Mouse (Mus musculus): ENCODE measurements around the gene Lonrf2. TPM values are rescaled to one million over a fixed set of nuclear protein-coding genes. Genes with fewer than 3 reads are reported as not detected.
A peak's percentile ranks its signal among the peaks of the same experiment; 100 is the strongest.

Lonrf2 gene
- 13.8 and 14.5 TPM in 2 replicates for polyA plus RNA-seq (2015; fragmentation: Nextera tagmentation; extraction: Ambion mirVana)

DNA sequence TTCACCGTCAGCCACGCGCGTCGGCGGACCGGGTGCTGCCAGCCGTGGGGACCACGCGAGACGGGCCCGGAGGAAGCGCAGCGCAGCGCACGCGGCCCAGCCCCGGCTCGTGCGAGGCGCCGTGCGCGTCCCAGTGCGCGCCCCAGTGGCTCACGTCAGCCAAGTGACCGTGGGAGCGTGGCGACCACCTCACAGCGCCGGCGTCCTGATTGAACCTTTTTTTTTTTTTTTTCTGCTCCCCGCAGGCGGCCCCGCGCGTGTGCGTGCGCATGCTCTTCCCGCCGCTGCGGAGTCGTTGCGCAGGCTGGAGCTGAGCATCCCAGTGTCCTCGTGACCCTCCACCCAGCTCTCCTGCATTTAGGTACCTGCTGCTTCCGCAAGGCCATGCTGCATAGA is at the start of gene Lonrf2:
Gene Lonrf2 (minus strand): TSS at position 235 of the 396 bp plus-strand sequence.
- peak within 1 kb of the TSS; percentile 93 for H3K9ac ChIP-seq
- peaks cover 38% of the 10 kb centered on the region for H3K27me3 ChIP-seq
- H3K9me3 ChIP-seq = no peaks in the 10 kb centered on the region
- H3K4me2 ChIP-seq = peak within 1 kb of the TSS; percentile 99
- H3K27ac ChIP-seq (replicated peaks) = peak within 1 kb of the TSS; percentile 98
- H3K4me3 ChIP-seq = peak within 1 kb of the TSS; percentile 76
- H3K4me1 ChIP-seq (replicated peaks) = peaks cover 18% of the 10 kb centered on the region
- under 1% methylated on average over 45 of the region's 47 CpGs for WGBS
- peaks cover 17% of the 10 kb centered on the region; the same call in 1 of the 2 replicates for H3K36me3 ChIP-seq
- ATAC-seq (ENCODE audit: low read depth) = peak; percentile 95

DNA sequence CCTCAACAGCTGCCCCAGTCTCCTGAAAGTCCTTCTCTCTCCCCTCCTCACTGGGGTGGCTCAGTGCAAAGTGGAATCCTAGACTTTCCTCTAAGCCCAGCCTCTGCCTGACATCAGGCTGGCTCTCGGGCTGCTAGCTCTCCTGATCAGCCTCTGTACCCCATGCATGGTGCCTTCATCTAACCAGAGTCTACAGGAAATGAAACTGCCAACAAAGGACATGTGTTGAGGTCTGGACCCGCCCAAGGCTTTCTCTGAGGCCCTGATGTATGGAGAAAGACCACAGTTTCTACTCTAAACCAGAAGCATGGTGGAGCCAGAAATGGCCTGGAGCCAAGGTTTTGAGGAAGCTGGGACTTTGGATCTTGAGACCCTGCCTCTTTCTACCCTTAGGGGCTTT is 49.4 kb upstream of the Lonrf2 start:
- no peak overlapping the region for H3K4me2 ChIP-seq
- H3K36me3 ChIP-seq = peaks cover 49% of the 10 kb centered on the region
- ATAC-seq (ENCODE audit: low read depth) = no peak
- H3K27ac ChIP-seq (replicated peaks) = no peak overlapping the region
- no peaks in the 10 kb centered on the region for H3K4me1 ChIP-seq (replicated peaks)
- no peak overlapping the region for H3K9ac ChIP-seq
- 74% methylated on average over 2 of the region's 2 CpGs for WGBS
- no peak overlapping the region for H3K4me3 ChIP-seq
- H3K27me3 ChIP-seq = no peaks in the 10 kb centered on the region
- H3K9me3 ChIP-seq = no peaks in the 10 kb centered on the region

DNA sequence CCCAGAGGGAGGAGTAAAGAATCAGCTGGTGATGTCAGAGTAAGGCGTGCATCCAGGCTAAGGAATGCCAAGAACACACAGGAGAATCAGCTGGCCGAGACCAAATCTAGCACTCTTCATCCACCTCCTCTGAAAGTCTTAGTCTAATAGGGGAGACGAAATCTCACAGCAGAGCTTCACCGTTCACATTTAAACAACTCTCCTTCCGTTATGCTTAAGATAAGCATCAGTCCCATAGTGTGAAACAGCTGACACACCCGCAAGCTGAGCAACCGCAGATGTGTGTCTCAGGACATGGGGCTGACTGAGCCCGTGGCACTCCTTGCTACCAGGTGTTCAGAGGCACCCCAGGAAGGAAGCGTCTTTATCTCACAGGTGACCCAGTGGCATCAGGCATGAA is 47.3 kb upstream of the Lonrf2 start:
- no peaks in the 10 kb centered on the region for H3K4me1 ChIP-seq (replicated peaks)
- H3K36me3 ChIP-seq = peaks cover 42% of the 10 kb centered on the region
- no peak overlapping the region for H3K9ac ChIP-seq
- H3K9me3 ChIP-seq = no peaks in the 10 kb centered on the region
- no peak overlapping the region for H3K27ac ChIP-seq (replicated peaks)
- no peak overlapping the region for H3K4me2 ChIP-seq
- no peak for ATAC-seq (ENCODE audit: low read depth)
- H3K27me3 ChIP-seq = no peaks in the 10 kb centered on the region
- WGBS = 85% methylated on average over 9 of the region's 9 CpGs
- H3K4me3 ChIP-seq = no peak overlapping the region

DNA sequence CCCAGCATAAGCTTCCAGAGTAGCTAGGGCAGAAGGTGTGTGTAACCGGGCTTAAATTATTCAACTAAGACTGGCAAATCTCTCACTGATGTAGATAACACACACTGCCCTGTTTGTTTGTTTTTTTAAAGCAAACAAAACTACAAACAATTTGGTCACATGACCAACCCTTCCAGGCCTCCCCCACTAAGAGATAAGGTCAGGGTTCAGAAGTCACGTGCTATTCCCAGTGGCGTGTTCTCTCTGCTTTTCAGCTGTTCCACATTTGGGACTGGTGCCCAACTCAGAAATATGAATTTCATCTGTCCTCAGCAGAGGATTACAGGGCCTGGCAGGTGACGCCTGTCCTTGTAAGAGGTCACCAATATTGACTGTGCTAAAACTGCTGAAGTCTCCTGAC is 46.2 kb upstream of the Lonrf2 start:
- H3K27ac ChIP-seq (replicated peaks) = no peak overlapping the region
- WGBS = 93% methylated on average over 4 of the region's 4 CpGs
- H3K9me3 ChIP-seq = no peaks in the 10 kb centered on the region
- H3K4me3 ChIP-seq = no peak overlapping the region
- no peaks in the 10 kb centered on the region for H3K27me3 ChIP-seq
- H3K36me3 ChIP-seq = peaks cover 41% of the 10 kb centered on the region
- no peak overlapping the region for H3K4me2 ChIP-seq
- no peak overlapping the region for H3K9ac ChIP-seq
- H3K4me1 ChIP-seq (replicated peaks) = no peaks in the 10 kb centered on the region
- ATAC-seq (ENCODE audit: low read depth) = no peak

DNA sequence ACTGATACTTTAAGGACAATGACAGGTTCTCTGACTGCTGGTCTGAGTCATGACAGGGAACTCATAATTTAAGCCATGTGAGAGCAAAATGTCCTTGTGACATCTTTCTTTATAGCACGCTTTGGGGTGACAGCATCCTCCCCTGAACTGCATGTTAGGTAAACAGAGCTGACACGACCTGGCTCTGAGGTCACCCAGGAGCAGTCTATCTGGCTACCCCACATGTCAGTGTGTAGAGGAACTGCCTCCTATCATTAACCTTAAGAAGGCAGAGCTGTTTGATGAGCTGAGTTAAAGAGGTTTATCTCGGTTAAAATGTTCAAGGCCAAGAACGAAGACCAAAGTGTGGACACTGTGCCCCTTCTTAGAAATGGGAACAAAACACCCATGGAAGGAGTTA is 44.9 kb upstream of the Lonrf2 start:
- H3K4me3 ChIP-seq = no peak overlapping the region
- H3K4me1 ChIP-seq (replicated peaks) = no peaks in the 10 kb centered on the region
- 81% methylated on average over 4 of the region's 4 CpGs for WGBS
- H3K27ac ChIP-seq (replicated peaks) = no peak overlapping the region
- H3K9me3 ChIP-seq = no peaks in the 10 kb centered on the region
- H3K4me2 ChIP-seq = no peak overlapping the region
- H3K27me3 ChIP-seq = no peaks in the 10 kb centered on the region
- no peak overlapping the region for H3K9ac ChIP-seq
- peaks cover 44% of the 10 kb centered on the region for H3K36me3 ChIP-seq
- ATAC-seq (ENCODE audit: low read depth) = no peak

DNA sequence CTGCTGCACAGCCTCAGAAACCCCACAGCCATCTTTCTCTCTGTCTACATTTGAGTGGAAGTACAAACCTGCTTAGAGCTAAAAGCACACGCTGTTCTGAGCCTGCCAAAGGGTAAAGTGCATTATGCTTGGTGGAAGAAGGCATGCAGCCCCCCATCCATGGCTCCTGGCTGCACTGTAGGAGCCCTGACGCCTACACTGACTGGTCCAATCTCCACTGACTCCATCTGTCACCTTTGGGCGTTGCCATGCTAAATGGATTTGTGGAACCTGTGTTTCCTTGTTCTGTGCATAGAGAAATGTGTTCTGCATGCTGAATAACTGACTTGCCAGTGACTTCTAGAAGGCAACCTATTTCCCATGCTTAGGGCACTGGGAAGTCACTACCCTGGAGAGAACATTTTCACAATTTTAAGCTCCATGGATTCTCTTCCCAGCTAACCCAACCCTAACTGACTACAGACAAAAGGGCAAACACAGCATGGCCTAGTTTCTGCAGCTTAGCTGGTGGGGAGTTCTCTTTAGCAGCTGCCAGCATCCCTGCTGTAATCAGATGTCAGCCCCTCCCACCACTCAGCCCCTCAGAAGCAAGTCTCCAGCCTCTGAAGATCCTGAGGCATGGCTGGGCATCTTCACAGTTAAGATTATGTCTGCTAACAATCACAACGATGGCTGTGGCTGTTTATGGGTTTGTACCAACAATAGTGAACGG is 40.3 kb upstream of the Lonrf2 start:
- no peak for ATAC-seq (ENCODE audit: low read depth)
- Histone ChIP-seq H3K27ac (replicated peaks) (no peak overlapping the region), H3K4me2 (no peak overlapping the region), H3K4me1 (replicated peaks) (no peaks in the 10 kb centered on the region), H3K27me3 (no peaks in the 10 kb centered on the region), H3K4me3 (no peak overlapping the region), H3K9me3 (no peaks in the 10 kb centered on the region), H3K9ac (no peak overlapping the region), H3K36me3 (peaks cover 49% of the 10 kb centered on the region)
- 60% methylated on average over 5 of the region's 5 CpGs for WGBS

DNA sequence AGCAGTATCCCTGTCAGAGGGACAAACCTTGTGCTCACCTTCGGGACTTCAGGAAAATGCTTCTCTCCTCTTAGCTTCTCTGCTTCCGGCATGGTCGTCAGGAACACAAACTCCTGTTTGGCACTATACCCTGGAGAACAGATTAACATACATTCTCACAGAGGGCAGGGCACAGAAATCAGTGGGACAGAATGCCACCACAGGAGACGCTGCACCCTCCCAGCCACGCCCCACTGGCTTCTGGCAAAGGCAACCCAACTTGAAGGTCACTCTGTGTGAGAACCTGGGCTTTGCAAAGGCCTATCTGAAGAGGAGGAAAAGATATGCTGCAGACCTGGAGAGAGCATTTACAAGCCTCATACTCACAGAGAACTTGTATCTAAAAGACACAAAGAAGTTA is 37.4 kb upstream of the Lonrf2 start:
- Histone ChIP-seq H3K9ac (no peak overlapping the region), H3K36me3 (peaks cover 65% of the 10 kb centered on the region), H3K4me3 (no peak overlapping the region), H3K9me3 (no peaks in the 10 kb centered on the region), H3K27ac (replicated peaks) (no peak overlapping the region), H3K4me1 (replicated peaks) (no peaks in the 10 kb centered on the region), H3K4me2 (no peak overlapping the region), H3K27me3 (no peaks in the 10 kb centered on the region)
- 84% methylated on average over 5 of the region's 5 CpGs for WGBS
- no peak for ATAC-seq (ENCODE audit: low read depth)

DNA sequence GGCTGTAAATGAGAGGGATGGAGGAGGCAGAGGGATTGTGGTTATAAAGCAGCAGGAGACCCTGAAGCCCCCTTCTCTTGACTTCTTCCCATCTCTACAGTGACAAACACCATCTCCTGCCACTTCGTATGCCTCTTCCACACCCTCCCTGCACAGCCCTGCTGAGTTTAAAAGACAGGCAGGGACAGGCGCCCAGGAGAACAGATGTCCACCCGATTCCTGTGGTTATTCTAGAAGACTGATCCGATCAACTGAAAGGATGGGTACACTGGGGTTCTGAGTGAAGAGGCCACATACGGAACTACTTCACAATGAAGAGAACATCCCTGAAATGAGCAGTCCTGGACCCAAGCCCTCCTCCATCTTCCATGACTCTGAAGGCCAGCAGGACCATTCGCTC is 35.3 kb upstream of the Lonrf2 start:
- Histone ChIP-seq H3K4me1 (replicated peaks) (no peaks in the 10 kb centered on the region), H3K9me3 (no peaks in the 10 kb centered on the region), H3K4me2 (no peak overlapping the region), H3K27me3 (no peaks in the 10 kb centered on the region), H3K27ac (replicated peaks) (no peak overlapping the region), H3K9ac (no peak overlapping the region), H3K4me3 (no peak overlapping the region), H3K36me3 (peaks cover 82% of the 10 kb centered on the region)
- WGBS = 66% methylated on average over 6 of the region's 6 CpGs
- ATAC-seq (ENCODE audit: low read depth) = no peak

DNA sequence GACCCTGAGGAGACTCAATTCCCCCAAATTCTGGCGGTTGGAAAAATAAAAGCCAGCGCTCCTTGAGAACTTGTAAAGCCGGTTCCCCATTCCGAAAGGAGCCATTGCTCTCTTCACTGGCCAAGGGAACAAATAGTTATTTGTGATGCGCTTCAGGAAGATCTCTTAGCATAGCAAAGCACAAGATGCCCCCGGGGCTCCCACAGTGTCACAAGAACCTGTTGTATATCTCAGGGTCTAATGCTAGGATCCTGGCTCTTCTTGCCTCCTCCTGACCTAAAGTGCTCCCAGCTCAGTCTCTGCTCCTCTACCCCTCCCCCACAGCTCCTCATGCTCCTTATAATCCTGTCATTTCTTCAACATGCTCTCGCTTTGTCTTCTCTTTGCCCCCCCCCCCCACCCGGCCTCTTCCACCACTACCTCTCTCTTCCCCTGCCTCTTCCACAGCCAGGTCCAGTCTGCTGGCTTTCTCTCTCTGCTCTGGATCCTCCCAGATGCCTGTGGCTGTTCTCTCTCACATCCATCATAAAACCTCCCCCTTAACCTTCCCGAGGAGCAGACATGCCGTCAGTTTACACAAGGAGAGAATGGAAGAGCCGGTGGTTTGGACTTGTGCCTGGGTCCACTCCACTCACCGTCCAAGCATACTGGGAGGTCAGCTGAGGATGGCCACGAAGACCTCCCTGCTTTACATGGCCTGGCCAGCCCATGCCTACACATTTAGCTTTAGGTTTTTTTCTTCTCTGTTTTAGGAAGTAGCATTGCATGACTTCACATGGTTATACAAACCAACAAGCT is 33.1 kb upstream of the Lonrf2 start:
- no peaks in the 10 kb centered on the region for H3K27me3 ChIP-seq
- H3K4me3 ChIP-seq = no peak overlapping the region
- H3K36me3 ChIP-seq = peaks cover 86% of the 10 kb centered on the region
- H3K4me1 ChIP-seq (replicated peaks) = no peaks in the 10 kb centered on the region
- H3K9ac ChIP-seq = no peak overlapping the region
- WGBS = 56% methylated on average over 13 of the region's 13 CpGs
- ATAC-seq (ENCODE audit: low read depth) = no peak
- no peak overlapping the region for H3K27ac ChIP-seq (replicated peaks)
- no peaks in the 10 kb centered on the region for H3K9me3 ChIP-seq
- H3K4me2 ChIP-seq = no peak overlapping the region

DNA sequence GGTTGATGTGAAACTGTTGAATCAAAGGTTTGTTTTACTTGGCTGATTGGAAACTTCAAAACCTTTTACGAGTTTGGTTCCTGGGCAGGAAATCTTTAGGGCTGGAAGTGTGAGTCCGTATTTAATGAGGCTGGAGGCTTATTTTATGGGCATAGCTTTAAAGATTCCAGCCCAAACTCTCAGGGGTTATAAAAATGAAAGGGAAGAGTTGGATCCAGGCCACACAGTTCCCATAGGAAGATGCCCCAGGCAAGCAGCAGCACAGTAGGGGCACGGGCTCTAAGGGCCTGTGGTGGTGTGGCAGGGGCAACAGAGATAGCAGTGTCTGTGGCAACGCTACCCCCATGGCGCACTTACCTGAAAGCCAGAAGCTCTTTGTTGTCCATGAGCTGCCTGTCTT is 29.7 kb upstream of the Lonrf2 start:
- H3K27ac ChIP-seq (replicated peaks) = no peak overlapping the region
- WGBS = 76% methylated on average over 5 of the region's 5 CpGs
- no peak overlapping the region for H3K9ac ChIP-seq
- H3K27me3 ChIP-seq = no peaks in the 10 kb centered on the region
- H3K4me2 ChIP-seq = no peak overlapping the region
- no peaks in the 10 kb centered on the region for H3K4me1 ChIP-seq (replicated peaks)
- H3K4me3 ChIP-seq = no peak overlapping the region
- ATAC-seq (ENCODE audit: low read depth) = no peak
- H3K36me3 ChIP-seq = peaks cover 66% of the 10 kb centered on the region
- H3K9me3 ChIP-seq = no peaks in the 10 kb centered on the region

DNA sequence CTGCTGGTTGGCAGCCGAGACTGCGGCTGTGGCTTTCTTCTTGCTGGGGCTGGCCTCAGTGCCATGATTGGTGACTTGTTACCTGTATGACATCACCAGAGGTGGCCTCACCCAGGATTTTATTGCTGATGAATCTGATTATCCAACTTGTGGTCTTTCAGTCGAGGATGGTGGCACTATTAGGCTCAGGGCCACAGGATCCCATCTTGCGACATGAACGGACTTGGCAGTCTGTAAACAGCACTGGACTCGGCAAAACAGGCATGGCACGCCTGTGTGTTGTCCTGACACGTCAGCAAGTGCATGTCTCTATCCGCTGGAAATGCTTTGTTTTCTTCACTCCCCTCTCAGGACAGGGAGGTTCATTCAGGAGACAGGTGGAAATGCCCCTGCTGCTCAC is 27.8 kb upstream of the Lonrf2 start:
- Histone ChIP-seq H3K36me3 (peaks cover 50% of the 10 kb centered on the region), H3K4me3 (no peak overlapping the region)

DNA sequence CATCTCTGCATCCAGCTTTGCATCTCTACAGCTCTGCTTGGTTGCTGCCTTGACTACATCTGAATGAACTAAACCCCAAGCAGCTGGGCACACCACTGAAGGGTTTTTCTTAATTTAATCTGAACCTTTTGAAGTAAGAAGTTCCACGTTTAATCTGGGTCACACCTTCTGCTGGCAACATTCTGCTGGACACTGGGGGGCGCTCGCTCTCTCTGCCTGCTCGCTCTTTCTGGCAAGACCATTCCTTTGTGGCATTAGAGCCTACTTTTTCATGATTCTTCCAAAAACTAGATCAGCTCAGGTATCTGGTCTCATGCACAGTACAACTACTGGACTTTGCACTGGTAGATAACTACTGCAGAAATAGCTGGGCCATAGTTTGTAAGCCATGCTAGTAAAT is 25.7 kb upstream of the Lonrf2 start:
- ATAC-seq (ENCODE audit: low read depth) = no peak
- WGBS = 21% methylated on average over 4 of the region's 4 CpGs
- H3K27ac ChIP-seq (replicated peaks) = no peak overlapping the region
- H3K9me3 ChIP-seq = no peaks in the 10 kb centered on the region
- no peaks in the 10 kb centered on the region for H3K4me1 ChIP-seq (replicated peaks)
- H3K27me3 ChIP-seq = no peaks in the 10 kb centered on the region; the same call in 1 of the 2 replicates
- H3K4me2 ChIP-seq = no peak overlapping the region
- H3K4me3 ChIP-seq = no peak overlapping the region
- peaks cover 31% of the 10 kb centered on the region for H3K36me3 ChIP-seq
- no peak overlapping the region for H3K9ac ChIP-seq

More for the DNA sequence above, 27.8 kb upstream of the Lonrf2 start:
- H3K4me2 ChIP-seq = no peak overlapping the region
- H3K9ac ChIP-seq = no peak overlapping the region
- ATAC-seq (ENCODE audit: low read depth) = no peak
- no peaks in the 10 kb centered on the region for H3K4me1 ChIP-seq (replicated peaks)
- no peak overlapping the region for H3K27ac ChIP-seq (replicated peaks)
- WGBS = 83% methylated on average over 9 of the region's 9 CpGs
- no peaks in the 10 kb centered on the region for H3K9me3 ChIP-seq
- H3K27me3 ChIP-seq = no peaks in the 10 kb centered on the region

Data from neural tube, embryonic 13.5 days (tissue).